Mouse (Mus musculus): ENCODE data around the gene Cdk5r2.

DNA sequence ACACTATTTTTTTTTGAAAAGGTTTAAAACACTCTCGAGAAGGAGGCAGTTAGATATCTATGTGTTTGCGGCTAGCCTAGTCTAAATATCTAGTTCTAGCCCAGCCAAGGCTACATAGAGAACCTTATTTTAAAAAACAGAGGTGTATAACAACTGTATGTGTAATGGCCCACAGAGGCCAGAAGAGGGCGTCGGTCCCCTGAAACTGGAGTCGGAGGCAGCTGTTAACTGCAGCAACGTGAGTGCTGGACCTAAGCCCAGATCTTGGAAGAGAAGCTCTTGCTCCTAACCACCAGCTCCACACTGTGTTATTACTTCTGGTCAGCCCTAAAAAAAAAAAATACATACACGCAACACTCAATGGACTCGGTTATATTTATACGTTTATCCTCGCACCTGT is 45.7 kb upstream of the Cdk5r2 start:
- TF ChIP-seq CTCF (conservative IDR thresholded peaks at IDR 0.05 in 1 of 2, IDR thresholded peaks at IDR 0.05 in 1 of 2; ENCODE audit: low read depth in 2 of 2, low read length in 2 of 2) (peak in 1 of 2 experiments; percentile 51; a peak in 3 of 4 replicates), ZNF384 (IDR thresholded peaks at IDR 0.05; ENCODE audit: low read depth, low read length) (no peak), JUND (conservative IDR thresholded peaks at IDR 0.05; ENCODE audit: low read depth, low read length) (no peak), BHLHE40 (IDR thresholded peaks at IDR 0.05; ENCODE audit: low read depth, low read length) (no peak), TCF12 (IDR thresholded peaks at IDR 0.05; ENCODE audit: low read depth, low read length) (no peak)
